Mouse (Mus musculus) midbrain, embryonic 12.5 days (tissue): ENCODE data around the gene Mroh2a. TPM values are rescaled to one million over a fixed set of nuclear protein-coding genes. Genes with fewer than 3 reads are reported as not detected.

Experiments
- ATAC-seq: fragments of 200-750 bp; cut with Nextera tagmentation; 2 replicates; pipeline ENCODE4 v1.8.0; 2017; ENCODE audit warnings: low read depth, moderate TSS enrichment, moderate library complexity; ENCODE audit not compliant: low FRiP score
- H3K27ac ChIP-seq: fragments of 300-500 bp; sonication (generic); replicated peaks from 2 replicates; pipeline ENCODE4 v1.5.1; 2016; ENCODE audit warnings: mild to moderate bottlenecking
- H3K27me3 ChIP-seq: fragments of 300-500 bp; sonication (generic); 2 replicates; pipeline ENCODE4 v1.6.1; 2016; ENCODE audit warnings: mild to moderate bottlenecking
- H3K36me3 ChIP-seq: fragments of 300-500 bp; sonication (generic); 2 replicates; pipeline ENCODE4 v1.6.1; 2016
- H3K4me1 ChIP-seq: fragments of 300-500 bp; sonication (generic); 2 replicates; pipeline ENCODE4 v1.6.1; 2016
- H3K4me2 ChIP-seq: fragments of 300-500 bp; sonication (generic); replicated peaks from 2 replicates; pipeline ENCODE4 v1.6.1; 2016; ENCODE audit warnings: mild to moderate bottlenecking, moderate library complexity
- H3K4me3 ChIP-seq: fragments of 300-500 bp; sonication (generic); 2 replicates; pipeline ENCODE4 v1.5.1; 2016; ENCODE audit warnings: mild to moderate bottlenecking
- H3K9ac ChIP-seq: fragments of 300-500 bp; sonication (generic); replicated peaks from 2 replicates; pipeline ENCODE4 v1.6.1; 2016; ENCODE audit warnings: mild to moderate bottlenecking, moderate library complexity
- H3K9me3 ChIP-seq: fragments of 300-500 bp; sonication (generic); 2 replicates; pipeline ENCODE4 v1.6.1; 2016; ENCODE audit warnings: mild to moderate bottlenecking
- WGBS: fragments of 180-500 bp; shearing (Covaris S2); methylation state at CpG from one replicate; pipeline ENCODE4 v1.1.7; 2016; 5-methylcytosine and 5-hydroxymethylcytosine counted together
- polyA plus RNA-seq: library from polyadenylated mRNA; unstranded; fragments of >200 nt; fragmentation: Nextera tagmentation; extraction: Ambion mirVana; gene quantifications from 2 replicates; pipeline ENCODE4 v1.2.1, GENCODE M21; 2016

Mroh2a gene
- polyA plus RNA-seq, 1 experiment from 2014 or later, result 1.6 TPM

- H3K4me1 ChIP-seq, result no peaks in the 10 kb centered on the region
- no peaks in the 10 kb centered on the region for H3K36me3 ChIP-seq
- H3K4me2 ChIP-seq, result no peak overlapping the region
- 50% methylated on average over 6 of the region's 6 CpGs for WGBS
- no peak for ATAC-seq
- no peak overlapping the region for H3K27ac ChIP-seq
- H3K9me3 ChIP-seq, result peaks cover 94% of the 10 kb centered on the region
- H3K9ac ChIP-seq, result no peak overlapping the region
- H3K4me3 ChIP-seq, result no peak overlapping the region
- no peaks in the 10 kb centered on the region for H3K27me3 ChIP-seq
Measured at GRCm38 (mm10) chr1:88305018-88305795, 78.4 kb downstream of the Mroh2a start.

- Histone ChIP-seq H3K9me3 (peaks cover 84% of the 10 kb centered on the region), H3K36me3 (no peaks in the 10 kb centered on the region), H3K4me3 (no peak overlapping the region), H3K9ac (no peak overlapping the region), H3K4me1 (no peaks in the 10 kb centered on the region), H3K27ac (no peak overlapping the region), H3K4me2 (no peak overlapping the region), H3K27me3 (no peaks in the 10 kb centered on the region)
- no peak for ATAC-seq
- 58% methylated on average over 1 of the region's 1 CpGs for WGBS
Measured at GRCm38 (mm10) chr1:88306543-88306942, 79.8 kb downstream of the Mroh2a start.

GRCm38 (mm10) chr1:88307180-88307579, 80.4 kb downstream of the Mroh2a start:
- ATAC-seq, result no peak
- WGBS, result 65% methylated on average over 12 of the region's 12 CpGs
- Histone ChIP-seq H3K9me3 (peaks cover 78% of the 10 kb centered on the region), H3K27me3 (no peaks in the 10 kb centered on the region), H3K36me3 (no peaks in the 10 kb centered on the region), H3K4me2 (no peak overlapping the region), H3K4me1 (no peaks in the 10 kb centered on the region), H3K9ac (no peak overlapping the region), H3K4me3 (no peak overlapping the region), H3K27ac (no peak overlapping the region)

GRCm38 (mm10) chr1:88309020-88309419, 82.2 kb downstream of the Mroh2a start:
- ATAC-seq, result no peak
- Histone ChIP-seq H3K4me3 (no peak overlapping the region), H3K9ac (no peak overlapping the region), H3K27ac (no peak overlapping the region), H3K36me3 (no peaks in the 10 kb centered on the region), H3K27me3 (no peaks in the 10 kb centered on the region), H3K9me3 (peaks cover 63% of the 10 kb centered on the region), H3K4me1 (no peaks in the 10 kb centered on the region), H3K4me2 (no peak overlapping the region)
- 50% methylated on average over 2 of the region's 2 CpGs for WGBS

GRCm38 (mm10) chr1:88309905-88310304, 83.1 kb downstream of the Mroh2a start:
- Histone ChIP-seq H3K4me2 (no peak overlapping the region), H3K9me3 (peaks cover 55% of the 10 kb centered on the region), H3K4me3 (no peak overlapping the region), H3K27me3 (no peaks in the 10 kb centered on the region), H3K36me3 (no peaks in the 10 kb centered on the region), H3K4me1 (no peaks in the 10 kb centered on the region), H3K27ac (no peak overlapping the region), H3K9ac (no peak overlapping the region)
- WGBS, result 49% methylated on average over 3 of the region's 3 CpGs
- ATAC-seq, result no peak

- Histone ChIP-seq H3K9me3 (peaks cover 51% of the 10 kb centered on the region), H3K27me3 (no peaks in the 10 kb centered on the region), H3K4me3 (no peak overlapping the region), H3K27ac (no peak overlapping the region), H3K9ac (no peak overlapping the region), H3K36me3 (no peaks in the 10 kb centered on the region), H3K4me1 (no peaks in the 10 kb centered on the region), H3K4me2 (no peak overlapping the region)
- whole genome bisulfite sequencing, result 63% methylated on average over 3 of the region's 3 CpGs
- no peak for ATAC-seq
Measured at GRCm38 (mm10) chr1:88310349-88310748, 83.6 kb downstream of the Mroh2a start.

Other genes with a start within 250 kb of the Mroh2a start
- 35.5 and 36.8 TPM in 2 replicates for gene Usp40, start 218.4 kb upstream of the Mroh2a start, polyA plus RNA-seq
- gene Ugt1a10, start 171.6 kb upstream of the Mroh2a start, polyA plus RNA-seq, result not detected in 2 replicates
- not detected in 2 replicates for gene Ugt1a9, start 156.2 kb upstream of the Mroh2a start, polyA plus RNA-seq
- not detected in 2 replicates for gene Ugt1a8, start 139.2 kb upstream of the Mroh2a start, polyA plus RNA-seq
- 0.90 and 1.2 TPM in 2 replicates for gene Ugt1a7c, start 131.9 kb upstream of the Mroh2a start, polyA plus RNA-seq
- gene Ugt1a6b, start 123.7 kb upstream of the Mroh2a start, polyA plus RNA-seq, result not detected in 2 replicates
- 0.58 and 0.61 TPM in 2 replicates for gene Ugt1a6a, start 92.2 kb upstream of the Mroh2a start, polyA plus RNA-seq
- not detected in 2 replicates for gene Ugt1a5, start 61.0 kb upstream of the Mroh2a start, polyA plus RNA-seq
- gene Ugt1a2, start 26.4 kb upstream of the Mroh2a start, polyA plus RNA-seq, result 0.14 TPM in 1 of 2 replicates, not detected in the other
- gene Dnajb3, start 21.2 kb upstream of the Mroh2a start, polyA plus RNA-seq, result 12.3 and 12.7 TPM in 2 replicates
- not detected in 2 replicates for gene Ugt1a1, start 15.0 kb upstream of the Mroh2a start, polyA plus RNA-seq
- 189 and 190 TPM in 2 replicates for gene Hjurp, start 50.6 kb downstream of the Mroh2a start, polyA plus RNA-seq
- not detected in 2 replicates for gene Trpm8, start 50.7 kb downstream of the Mroh2a start, polyA plus RNA-seq
- 2.4 TPM in 1 of 2 replicates, not detected in the other for gene Spp2, start 180.0 kb downstream of the Mroh2a start, polyA plus RNA-seq